Mouse (Mus musculus) spleen, adult 10 weeks (tissue): ENCODE data around the gene Dgat2. TPM values are rescaled to one million over a fixed set of nuclear protein-coding genes. Genes with fewer than 3 reads are reported as not detected.

ENCODE experiments used
- polyA plus RNA-seq: library from polyadenylated mRNA; stranded (reverse); fragments of 350-450 nt; fragmentation: Illumina TruSeq; extraction: RNeasy Lipid Tissue Mini Kit (QIAGEN cat#74804); gene quantifications from one replicate; pipeline ENCODE4 v1.2.3, GENCODE M21; 2015; ENCODE audit warnings: low replicate concordance; ENCODE audit not compliant: insufficient read depth

The Dgat2 gene
- polyA plus RNA-seq: 2.4 TPM

DNA sequence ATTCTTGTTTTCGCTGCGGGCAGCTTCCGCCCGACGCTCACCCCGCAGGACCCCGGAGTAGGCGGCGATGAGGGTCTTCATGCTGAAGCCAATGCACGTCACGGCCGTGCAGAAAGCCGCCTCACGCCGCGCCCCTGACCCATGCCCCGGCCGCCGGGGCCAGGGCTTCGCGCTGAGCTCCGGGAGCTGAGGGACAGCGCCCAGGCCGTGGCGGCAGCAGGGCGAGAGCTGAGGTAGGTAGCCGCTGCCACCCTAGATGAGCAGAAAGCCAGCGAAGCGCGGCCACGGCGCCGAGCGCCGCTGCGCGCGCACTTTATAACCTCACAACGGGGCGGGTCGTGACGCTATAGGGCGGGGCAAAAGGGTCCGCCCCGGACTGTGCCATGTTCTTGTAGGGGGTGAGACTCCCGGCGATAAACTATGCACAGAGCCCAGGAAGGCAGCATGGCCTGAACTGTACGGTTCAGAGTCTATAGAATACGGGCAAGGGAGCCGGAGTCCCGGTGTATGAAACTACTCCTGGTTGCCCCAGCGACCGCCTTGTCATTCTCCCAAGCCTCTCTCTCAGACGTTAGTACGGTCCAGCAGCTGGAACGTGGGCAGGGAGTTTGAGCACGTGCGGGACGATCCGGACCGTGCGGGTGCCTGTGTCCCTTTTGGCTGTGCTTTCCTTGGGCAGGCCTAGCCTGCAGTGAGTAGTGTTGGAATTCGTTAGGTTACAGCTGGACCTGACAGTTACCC, at the start of gene Dgat2:
TSS of gene Dgat2 (minus strand) at position 288 of the 741 bp plus-strand sequence.

DNA sequence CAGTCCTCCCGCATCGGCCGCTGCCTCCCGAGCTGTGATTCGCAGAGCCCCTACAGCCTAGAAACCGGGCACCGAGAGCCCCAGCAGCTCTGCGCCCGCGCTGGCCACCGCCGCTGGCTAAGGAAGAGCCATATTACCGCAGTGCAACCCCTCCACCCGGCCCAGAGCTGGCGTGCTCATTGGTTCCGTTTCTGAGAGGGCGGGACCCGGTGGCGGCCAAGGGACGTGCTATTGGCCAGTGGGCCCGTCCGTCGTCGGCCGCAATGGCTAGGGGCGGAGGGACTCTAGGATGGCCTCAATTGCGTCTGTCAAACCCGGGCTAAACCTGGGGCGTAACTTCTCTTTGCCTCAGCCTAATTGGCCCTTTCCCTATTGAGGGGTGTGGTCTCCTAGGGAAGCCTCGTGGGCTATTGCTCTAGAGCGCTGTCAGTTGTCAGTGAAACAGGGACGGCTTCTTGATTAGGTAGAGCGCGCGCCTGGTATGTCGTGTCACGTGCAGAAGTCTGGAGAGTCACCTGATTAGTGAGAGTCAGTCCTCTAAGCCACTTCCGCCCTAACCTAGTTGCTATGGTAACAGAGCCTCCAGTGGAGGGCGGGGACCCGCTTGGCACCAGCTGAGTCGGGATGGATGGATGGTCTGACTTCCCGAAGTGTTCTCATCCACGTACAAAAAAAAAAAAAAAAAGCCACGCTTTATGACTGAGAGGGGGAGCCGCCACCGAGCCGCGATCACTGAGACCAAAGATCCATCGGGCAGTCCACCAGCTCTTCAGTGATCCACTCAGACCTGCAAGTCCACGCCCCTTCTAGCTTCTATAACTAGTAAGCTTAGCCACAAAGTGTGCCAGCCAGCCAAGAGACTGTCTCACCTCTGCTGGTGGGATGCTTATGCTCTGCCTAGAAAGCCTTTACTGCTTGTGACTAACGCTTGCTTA, 41.3 kb downstream of the Dgat2 start, which contains the start of gene Uvrag:
TSS of gene Uvrag (minus strand) at position 158 of the 935 bp plus-strand sequence.

Other genes with a start within 250 kb of the Dgat2 start
- 68.5 TPM for gene Uvrag, start 41.6 kb downstream of the Dgat2 start, polyA plus RNA-seq
- gene Mogat2, start 55.9 kb upstream of the Dgat2 start, polyA plus RNA-seq: not detected
- 0.69 TPM for gene Map6, start 84.7 kb upstream of the Dgat2 start, polyA plus RNA-seq
- 45.4 TPM for gene Serpinh1, start 170.5 kb upstream of the Dgat2 start, polyA plus RNA-seq
- gene Gdpd5, start 198.7 kb upstream of the Dgat2 start, polyA plus RNA-seq: 2.6 TPM